Mouse (Mus musculus): ENCODE measurements at regions not wholly inside any gene's neighbourhood (a gene's known extent, or its start where the extent isn't known, plus 50 kb on each side); places are given as distances from the start of the nearest gene placed in this dataset.

GRCm38 (mm10) chr3:40458490-40458889, 72.6 kb upstream of the Intu start:
- DNase-seq (ENCODE audit: low read depth): no peak

- DNase-seq (ENCODE audit: low read depth): no peak
Measured at GRCm38 (mm10) chr3:40463446-40463845, 67.6 kb upstream of the Intu start.

- DNase-seq (ENCODE audit: low read depth): no peak
Measured at GRCm38 (mm10) chr3:40470101-40470500, 61.0 kb upstream of the Intu start.

- DNase-seq (ENCODE audit: low read depth): no peak
Measured at GRCm38 (mm10) chr3:40472766-40473165, 58.3 kb upstream of the Intu start.

GRCm38 (mm10) chr3:40480258-40480951, 50.7 kb upstream of the Intu start:
- DNase-seq (ENCODE audit: low read depth): peak; percentile 30

Measured in c-Kit-positive CD71-negative TER-119-negative erythroid progenitor cells, embryonic 14.5 days (primary cell).